Mouse (Mus musculus) olfactory bulb, adult 2 months (tissue): ENCODE data around the gene Olfr1431. TPM values are rescaled to one million over a fixed set of nuclear protein-coding genes. Genes with fewer than 3 reads are reported as not detected.
"Not testable (repeated sequence)": the region's sequence is repeated elsewhere in the genome, so short reads cannot be mapped to it uniquely, and the experiment has no call there.

Source experiments
- H3K27ac ChIP-seq: fragments of 200-500 bp; 2 replicates; pipeline ENCODE4 v1.5.1; 2012; ENCODE audit warnings: low read depth, low read length; ENCODE audit not compliant: insufficient read depth
- H3K4me1 ChIP-seq: fragments of 200-500 bp; 2 replicates; pipeline ENCODE4 v1.6.1; 2012; ENCODE audit warnings: low read length; ENCODE audit not compliant: control insufficient read depth, insufficient read depth
- H3K4me3 ChIP-seq: fragments of 200-500 bp; 2 replicates; pipeline ENCODE4 v1.5.1; 2012; ENCODE audit warnings: mild to moderate bottlenecking, low read depth, low read length, moderate library complexity; ENCODE audit not compliant: insufficient read depth
- CTCF ChIP-seq: fragments of 200-500 bp; IDR thresholded peaks from 2 replicates; pipeline ENCODE4 v1.5.1; 2012; ENCODE audit warnings: low read depth, mild to moderate bottlenecking, low read length, moderate library complexity; ENCODE audit not compliant: insufficient read depth
- POLR2A ChIP-seq: fragments of 200-500 bp; IDR thresholded peaks from 2 replicates; pipeline ENCODE4 v1.6.1; 2012; ENCODE audit warnings: mild to moderate bottlenecking, low read depth, low read length, moderate library complexity; ENCODE audit not compliant: insufficient read depth
- WGBS: fragments of 180-500 bp; shearing (Covaris S2); methylation state at CpG from one replicate; pipeline ENCODE4 v1.1.7; 2018; 5-methylcytosine and 5-hydroxymethylcytosine counted together
- polyA plus RNA-seq: library from polyadenylated mRNA; stranded (reverse); fragments of >200 nt; gene quantifications from 2 replicates; pipeline ENCODE4 v1.2.4, GENCODE M21; 2012; ENCODE audit warnings: low replicate concordance; ENCODE audit not compliant: missing spikeins, insufficient read depth, insufficient read length

The Olfr1431 gene
- not detected in 2 replicates for polyA plus RNA-seq

GRCm38 (mm10) chr19:12200334-12200733 lies at the start of gene Olfr1431:
TSS of gene Olfr1431 (plus strand) at chr19:12200634.
- WGBS, result 60% methylated on average over 1 of the region's 1 CpGs
- no peak within 1 kb of the TSS for H3K4me3 ChIP-seq
- TF ChIP-seq POLR2A, result no peak
- TF ChIP-seq CTCF, result no peak
- H3K4me1 ChIP-seq, result no peaks in the 10 kb centered on the region
- H3K27ac ChIP-seq, result no peak within 1 kb of the TSS

- H3K4me3 ChIP-seq, H3K4me1 ChIP-seq, H3K27ac ChIP-seq: not testable (repeated sequence)
- WGBS, result 22% methylated on average over 1 of the region's 1 CpGs
Observed at GRCm38 (mm10) chr19:12170062-12170599, 30.3 kb upstream of the Olfr1431 start, which contains the start of gene Olfr1555-ps1. TSS of gene Olfr1555-ps1 (minus strand) at chr19:12170112.

GRCm38 (mm10) chr19:12175431-12175830 lies 25.0 kb upstream of the Olfr1431 start:
- H3K27ac ChIP-seq, H3K4me1 ChIP-seq, H3K4me3 ChIP-seq: not testable (repeated sequence)
- WGBS, result 82% methylated on average over 5 of the region's 5 CpGs

- H3K4me3 ChIP-seq, H3K27ac ChIP-seq, H3K4me1 ChIP-seq: not testable (repeated sequence)
- WGBS, result 81% methylated on average over 4 of the region's 4 CpGs
Observed at GRCm38 (mm10) chr19:12199076-12199475, 1.4 kb upstream of the Olfr1431 start.

- not testable (repeated sequence) for H3K27ac ChIP-seq, H3K4me1 ChIP-seq, H3K4me3 ChIP-seq
Observed at GRCm38 (mm10) chr19:12232496-12232895, 32.1 kb downstream of the Olfr1431 start, which contains the start of gene Olfr1432. TSS of gene Olfr1432 (minus strand) at chr19:12232596.

GRCm38 (mm10) chr19:12241559-12241958 lies 41.1 kb downstream of the Olfr1431 start, which contains the start of gene Olfr262:
TSS of gene Olfr262 (minus strand) at chr19:12241659.
- H3K27ac ChIP-seq, result no peak within 1 kb of the TSS
- WGBS, result 72% methylated on average over 1 of the region's 1 CpGs
- no peak within 1 kb of the TSS for H3K4me3 ChIP-seq
- no peaks in the 10 kb centered on the region for H3K4me1 ChIP-seq
- no peak for TF ChIP-seq CTCF
- no peak for TF ChIP-seq POLR2A

- H3K4me3 ChIP-seq, result no peak within 1 kb of the TSS
- H3K4me1 ChIP-seq, result no peaks in the 10 kb centered on the region
- H3K27ac ChIP-seq, result no peak within 1 kb of the TSS
- no peak for TF ChIP-seq CTCF
- no peak for TF ChIP-seq POLR2A
- WGBS, result 67% methylated on average over 1 of the region's 1 CpGs
Observed at GRCm38 (mm10) chr19:12260732-12261131, 60.3 kb downstream of the Olfr1431 start, which contains the start of gene Olfr235. TSS of gene Olfr235 (plus strand) at chr19:12261032.

Other genes starting within 250 kb of the Olfr1431 start
- 158 TPM in 1 of 2 replicates, not detected in the other for gene Osbp, start 234.7 kb upstream of the Olfr1431 start, polyA plus RNA-seq
- not detected in 2 replicates for gene Olfr1423, start 159.3 kb upstream of the Olfr1431 start, polyA plus RNA-seq
- gene Olfr1424, start 138.0 kb upstream of the Olfr1431 start, polyA plus RNA-seq, result not detected in 2 replicates
- gene Olfr1425, start 122.9 kb upstream of the Olfr1431 start, polyA plus RNA-seq, result not detected in 2 replicates
- not detected in 2 replicates for gene Olfr1426, start 108.6 kb upstream of the Olfr1431 start, polyA plus RNA-seq
- not detected in 2 replicates for gene Olfr1427, start 97.3 kb upstream of the Olfr1431 start, polyA plus RNA-seq
- gene Olfr1428, start 84.7 kb upstream of the Olfr1431 start, polyA plus RNA-seq, result not detected in 2 replicates
- gene Olfr76, start 77.4 kb upstream of the Olfr1431 start, polyA plus RNA-seq, result not detected in 2 replicates
- not detected in 2 replicates for gene Olfr1555-ps1, start 30.5 kb upstream of the Olfr1431 start, polyA plus RNA-seq
- not detected in 2 replicates for gene Olfr1432, start 32.0 kb downstream of the Olfr1431 start, polyA plus RNA-seq
- not detected in 2 replicates for gene Olfr262, start 41.0 kb downstream of the Olfr1431 start, polyA plus RNA-seq
- not detected in 2 replicates for gene Olfr235, start 60.4 kb downstream of the Olfr1431 start, polyA plus RNA-seq
- not detected in 2 replicates for gene Olfr1434, start 79.2 kb downstream of the Olfr1431 start, polyA plus RNA-seq
- gene Olfr1436, start 98.5 kb downstream of the Olfr1431 start, polyA plus RNA-seq, result not detected in 2 replicates
- not detected in 2 replicates for gene Olfr1437, start 124.5 kb downstream of the Olfr1431 start, polyA plus RNA-seq
- gene Olfr1438-ps1, start 135.3 kb downstream of the Olfr1431 start, polyA plus RNA-seq, result not detected in 2 replicates
- not detected in 2 replicates for gene Olfr1440, start 186.6 kb downstream of the Olfr1431 start, polyA plus RNA-seq
- not detected in 2 replicates for gene Olfr1441, start 216.8 kb downstream of the Olfr1431 start, polyA plus RNA-seq
- not detected in 2 replicates for gene Pfpl, start 227.3 kb downstream of the Olfr1431 start, polyA plus RNA-seq